Mouse (Mus musculus): ENCODE measurements at regions not wholly inside any gene's neighbourhood (a gene's known extent, or its start where the extent isn't known, plus 50 kb on each side); places are given as distances from the start of the nearest gene placed in this dataset.
"Not testable (repeated sequence)": the region's sequence is repeated elsewhere in the genome, so short reads cannot be mapped to it uniquely, and the experiment has no call there.

GRCm38 (mm10) chr14:60559826-60560529 is 73.8 kb upstream of the Spata13 start:
- intact Hi-C loops (cut with DNase I), result no loop called here
- peak in 1 of 2 experiments; percentile 29 for DNase-seq

GRCm38 (mm10) chr14:60576281-60576680 is 57.5 kb upstream of the Spata13 start:
- intact Hi-C loops (cut with DNase I), result no loop called here
- no peak for DNase-seq

GRCm38 (mm10) chr14:60580131-60580530 is 53.7 kb upstream of the Spata13 start:
- DNase-seq; intact Hi-C loops (cut with DNase I): not testable (repeated sequence)

Measured in heart, postnatal 14 days (tissue).